Mouse (Mus musculus) brain, embryonic 14.5 days (tissue): ENCODE measurements at regions not wholly inside any gene's neighbourhood (a gene's known extent, or its start where the extent isn't known, plus 50 kb on each side); places are given as distances from the start of the nearest gene placed in this dataset.

Experiments
- CTCF ChIP-seq: fragments of 200-500 bp; IDR thresholded peaks from 2 replicates; pipeline ENCODE4 v1.5.1; 2012; ENCODE audit warnings: inconsistent platforms, mild to moderate bottlenecking, moderate library complexity, borderline replicate concordance; ENCODE audit not compliant: insufficient read depth, insufficient read length; ENCODE audit errors: extremely low read depth
- POLR2A ChIP-seq: fragments of 200-500 bp; IDR thresholded peaks from 2 replicates; pipeline ENCODE4 v1.6.1; 2012; ENCODE audit warnings: mild to moderate bottlenecking, inconsistent platforms, borderline replicate concordance; ENCODE audit not compliant: poor library complexity, insufficient read depth, insufficient read length, severe bottlenecking; ENCODE audit errors: extremely low read depth

GRCm38 (mm10) chr13:45140616-45141015, 62.1 kb downstream of the Gm9817 start:
- TF ChIP-seq CTCF (no peak), POLR2A (no peak)
